Mouse (Mus musculus): Measurements from ENCODE around the gene Ttc23l.
"Not testable (repeated sequence)": the region's sequence is repeated elsewhere in the genome, so short reads cannot be mapped to it uniquely, and the experiment has no call there.

Ttc23l gene

GRCm38 (mm10) chr15:10515166-10515565 lies 43.3 kb downstream of the Ttc23l start:
- DNase-seq (ENCODE audit: low spot score), result no peak

GRCm38 (mm10) chr15:10506099-10506498 lies 52.4 kb downstream of the Ttc23l start:
- no peak for DNase-seq (ENCODE audit: low spot score)

GRCm38 (mm10) chr15:10500838-10501719 lies 57.4 kb downstream of the Ttc23l start:
- no peak for DNase-seq (ENCODE audit: low spot score)

GRCm38 (mm10) chr15:10500035-10500434 lies 58.4 kb downstream of the Ttc23l start:
- no peak for DNase-seq (ENCODE audit: low spot score)

GRCm38 (mm10) chr15:10499593-10499992 lies 58.9 kb downstream of the Ttc23l start:
- DNase-seq (ENCODE audit: low spot score), result no peak

GRCm38 (mm10) chr15:10496696-10497095 lies 61.8 kb downstream of the Ttc23l start:
- not testable (repeated sequence) for DNase-seq (ENCODE audit: low spot score)

- no peak for DNase-seq (ENCODE audit: low spot score)
These were observed 62.5 kb downstream of the Ttc23l start for GRCm38 (mm10) chr15:10495944-10496343.

- no peak for DNase-seq (ENCODE audit: low spot score)
These were observed 68.4 kb downstream of the Ttc23l start for GRCm38 (mm10) chr15:10490101-10490500.

- DNase-seq (ENCODE audit: low spot score), result no peak
These were observed 71.2 kb downstream of the Ttc23l start for GRCm38 (mm10) chr15:10487246-10487645.

GRCm38 (mm10) chr15:10486365-10486839 lies 72.1 kb downstream of the Ttc23l start:
- no peak for DNase-seq (ENCODE audit: low spot score)

- peak; percentile 91 for DNase-seq (ENCODE audit: low spot score)
These were observed 72.7 kb downstream of the Ttc23l start, which contains the start of the genes Brix1 and Rad1 for GRCm38 (mm10) chr15:10485484-10486364. Gene Brix1 (minus strand): TSS chr15:10485947. Gene Rad1 (plus strand): TSS chr15:10486018.

GRCm38 (mm10) chr15:10470941-10471340 lies 87.5 kb downstream of the Ttc23l start:
- DNase-seq (ENCODE audit: low spot score), result no peak

GRCm38 (mm10) chr15:10470151-10470831 lies 88.2 kb downstream of the Ttc23l start, which contains the start of gene Dnajc21:
Gene Dnajc21 (minus strand): TSS chr15:10470516.
- DNase-seq (ENCODE audit: low spot score), result peak; percentile 72

- no peak for DNase-seq (ENCODE audit: low spot score)
These were observed 88.8 kb downstream of the Ttc23l start for GRCm38 (mm10) chr15:10469641-10470150.

GRCm38 (mm10) chr15:10468761-10469160 lies 89.7 kb downstream of the Ttc23l start:
- no peak for DNase-seq (ENCODE audit: low spot score)

- no peak for DNase-seq (ENCODE audit: low spot score)
These were observed 93.8 kb downstream of the Ttc23l start for GRCm38 (mm10) chr15:10464678-10465077.

GRCm38 (mm10) chr15:10463555-10463954 lies 94.9 kb downstream of the Ttc23l start:
- no peak for DNase-seq (ENCODE audit: low spot score)

- DNase-seq (ENCODE audit: low spot score), result no peak
These were observed 97.5 kb downstream of the Ttc23l start for GRCm38 (mm10) chr15:10460986-10461385.
